Mouse (Mus musculus) stomach, embryonic 15.5 days (tissue): ENCODE results near the gene Slc30a9. TPM values are rescaled to one million over a fixed set of nuclear protein-coding genes. Genes with fewer than 3 reads are reported as not detected.

ENCODE experiments used
- ATAC-seq: fragments of 200-750 bp; cut with Nextera tagmentation; 2 replicates; pipeline ENCODE4 v1.8.0; 2017; ENCODE audit warnings: low read depth, moderate number of reproducible peaks, moderate TSS enrichment; ENCODE audit not compliant: insufficient read depth, low FRiP score
- H3K27ac ChIP-seq: fragments of 300-500 bp; sonication (generic); 2 replicates; pipeline ENCODE4 v1.5.1; 2015; ENCODE audit warnings: mild to moderate bottlenecking, inconsistent platforms
- H3K27me3 ChIP-seq: fragments of 300-500 bp; sonication (generic); replicated peaks from 2 replicates; pipeline ENCODE4 v1.6.1; 2015; ENCODE audit warnings: inconsistent platforms
- H3K36me3 ChIP-seq: fragments of 300-500 bp; sonication (generic); 2 replicates; pipeline ENCODE4 v1.6.1; 2015; ENCODE audit warnings: inconsistent platforms
- H3K4me1 ChIP-seq: fragments of 300-500 bp; sonication (generic); 2 replicates; pipeline ENCODE4 v1.6.1; 2015; ENCODE audit warnings: inconsistent platforms
- H3K4me2 ChIP-seq: fragments of 300-500 bp; sonication (generic); 2 replicates; pipeline ENCODE4 v1.6.1; 2015; ENCODE audit warnings: mild to moderate bottlenecking, inconsistent platforms
- H3K4me3 ChIP-seq: fragments of 300-500 bp; sonication (generic); replicated peaks from 2 replicates; pipeline ENCODE4 v1.5.1; 2015; ENCODE audit warnings: inconsistent platforms
- H3K9ac ChIP-seq: fragments of 300-500 bp; sonication (generic); 2 replicates; pipeline ENCODE4 v1.6.1; 2015; ENCODE audit warnings: inconsistent platforms
- H3K9me3 ChIP-seq: fragments of 300-500 bp; sonication (generic); 2 replicates; pipeline ENCODE4 v1.6.1; 2016; ENCODE audit warnings: inconsistent platforms
- WGBS: fragments of 180-500 bp; shearing (Covaris S2); methylation state at CpG from one replicate; pipeline ENCODE4 v1.1.7; 2015; 5-methylcytosine and 5-hydroxymethylcytosine counted together
- polyA plus RNA-seq: library from polyadenylated mRNA; unstranded; fragments of >200 nt; fragmentation: Nextera tagmentation; extraction: Ambion mirVana; gene quantifications from 2 replicates; pipeline ENCODE4 v1.2.1, GENCODE M21; 2015

Gene Slc30a9
- polyA plus RNA-seq, 1 experiment from 2014 or later = 88.2 TPM

DNA sequence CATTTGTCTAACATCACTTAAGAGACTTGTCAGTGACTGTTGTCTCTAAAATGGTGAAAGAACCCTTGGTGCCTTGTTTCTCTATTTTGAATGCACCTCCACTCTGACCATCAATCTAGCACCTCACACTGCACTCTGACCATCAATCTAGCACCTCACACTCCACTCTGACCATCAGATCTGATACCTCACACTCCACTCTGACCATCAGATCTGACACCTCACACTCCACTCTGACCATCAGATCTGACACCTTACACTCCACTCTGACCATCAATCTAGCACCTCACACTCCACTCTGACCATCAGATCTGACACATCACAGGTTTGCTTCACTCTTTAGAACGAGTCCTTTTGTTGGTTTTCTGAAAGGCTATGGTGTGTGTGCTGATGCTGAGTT is 17.3 kb downstream of the Slc30a9 start:
- no peaks in the 10 kb centered on the region for H3K9me3 ChIP-seq
- no peaks in the 10 kb centered on the region for H3K27me3 ChIP-seq
- no peaks in the 10 kb centered on the region for H3K36me3 ChIP-seq
- WGBS = 52% methylated on average over 1 of the region's 1 CpGs
- H3K9ac ChIP-seq = no peak overlapping the region
- H3K4me3 ChIP-seq = no peak overlapping the region
- H3K27ac ChIP-seq = no peak overlapping the region
- no peaks in the 10 kb centered on the region for H3K4me1 ChIP-seq
- no peak overlapping the region for H3K4me2 ChIP-seq
- no peak for ATAC-seq

DNA sequence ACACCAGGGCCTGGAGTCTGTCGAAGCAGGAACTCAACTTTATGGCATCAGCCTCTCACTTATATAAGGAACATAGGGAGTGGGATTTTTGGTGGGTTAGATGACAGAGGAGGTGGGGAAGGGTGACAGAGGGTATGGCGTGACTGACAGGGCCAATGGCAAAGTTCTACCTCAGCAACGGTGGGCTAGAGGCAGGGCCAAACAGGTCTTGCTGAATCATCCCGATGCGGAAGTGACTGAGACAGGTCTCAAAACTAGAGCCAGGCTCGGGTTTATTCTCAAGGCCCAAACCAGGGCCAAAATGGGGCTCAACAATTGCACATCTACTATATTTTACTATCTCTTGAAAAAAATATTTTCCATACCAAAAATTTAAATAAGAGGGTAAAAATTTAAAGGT is 34.1 kb downstream of the Slc30a9 start:
- no peaks in the 10 kb centered on the region for H3K27me3 ChIP-seq
- 91% methylated on average over 6 of the region's 6 CpGs for WGBS
- no peak overlapping the region for H3K9ac ChIP-seq
- no peak overlapping the region for H3K27ac ChIP-seq
- no peak overlapping the region for H3K4me3 ChIP-seq
- H3K4me2 ChIP-seq = no peak overlapping the region
- ATAC-seq = no peak
- peaks cover 7% of the 10 kb centered on the region for H3K36me3 ChIP-seq
- no peaks in the 10 kb centered on the region for H3K9me3 ChIP-seq
- H3K4me1 ChIP-seq = no peaks in the 10 kb centered on the region

GRCm38 (mm10) chr5:67347060-67347459 is 40.3 kb downstream of the Slc30a9 start:
- peaks cover 18% of the 10 kb centered on the region for H3K36me3 ChIP-seq
- no peaks in the 10 kb centered on the region for H3K9me3 ChIP-seq
- no peaks in the 10 kb centered on the region for H3K27me3 ChIP-seq
- no peak overlapping the region for H3K4me2 ChIP-seq
- H3K9ac ChIP-seq = no peak overlapping the region
- ATAC-seq = no peak
- no peak overlapping the region for H3K4me3 ChIP-seq
- H3K4me1 ChIP-seq = no peaks in the 10 kb centered on the region
- H3K27ac ChIP-seq = no peak overlapping the region
- WGBS = 85% methylated on average over 2 of the region's 2 CpGs

DNA sequence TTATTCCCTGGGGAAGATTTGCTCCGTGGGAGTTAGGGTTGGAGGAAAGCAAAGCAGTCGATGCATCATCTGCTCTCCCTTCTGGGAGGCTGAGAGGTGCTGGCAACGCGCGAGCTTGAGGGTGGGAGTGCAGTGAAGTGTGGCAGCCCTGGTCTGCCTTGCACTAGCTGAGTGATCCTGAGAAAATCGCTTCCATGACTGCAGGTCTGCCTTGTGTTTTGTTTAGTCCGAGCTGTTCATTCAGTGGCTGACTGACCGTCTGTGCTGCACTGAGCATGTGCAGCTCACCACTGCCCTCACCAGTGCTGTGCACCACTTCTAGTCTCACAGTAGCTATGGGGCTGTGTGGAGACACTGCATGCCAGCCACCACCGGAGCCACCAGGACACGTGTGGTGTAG is 42.2 kb downstream of the Slc30a9 start:
- Histone ChIP-seq H3K27ac (no peak overlapping the region), H3K4me1 (no peaks in the 10 kb centered on the region), H3K9ac (no peak overlapping the region), H3K4me2 (no peak overlapping the region), H3K9me3 (no peaks in the 10 kb centered on the region), H3K27me3 (no peaks in the 10 kb centered on the region), H3K36me3 (peaks cover 15% of the 10 kb centered on the region), H3K4me3 (no peak overlapping the region)
- 73% methylated on average over 10 of the region's 10 CpGs for whole genome bisulfite sequencing
- no peak for ATAC-seq

DNA sequence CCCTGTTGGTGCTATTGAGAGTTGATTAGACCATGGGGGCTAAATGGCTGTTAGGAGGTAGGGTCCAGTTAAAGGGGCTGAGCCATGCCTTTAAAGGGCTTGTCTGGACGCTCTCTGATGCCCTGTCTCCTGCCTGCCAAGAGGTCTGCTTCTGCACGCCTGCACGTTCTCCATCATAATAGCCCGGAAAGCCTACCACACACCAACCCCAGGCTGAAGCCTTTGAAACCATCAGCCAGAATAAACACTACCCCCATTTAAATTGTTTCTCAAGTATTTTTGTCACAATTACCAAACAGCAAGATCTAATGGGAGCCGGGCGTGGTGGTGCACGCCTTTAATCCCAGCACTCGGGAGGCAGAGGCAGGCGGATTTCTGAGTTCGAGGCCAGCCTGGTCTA is 55.6 kb downstream of the Slc30a9 start:
- no peak for ATAC-seq
- H3K9ac ChIP-seq = no peak overlapping the region
- WGBS = 93% methylated on average over 10 of the region's 10 CpGs
- H3K36me3 ChIP-seq = no peaks in the 10 kb centered on the region
- H3K4me2 ChIP-seq = no peak overlapping the region
- H3K27me3 ChIP-seq = no peaks in the 10 kb centered on the region
- H3K9me3 ChIP-seq = no peaks in the 10 kb centered on the region
- no peaks in the 10 kb centered on the region for H3K4me1 ChIP-seq
- no peak overlapping the region for H3K27ac ChIP-seq
- H3K4me3 ChIP-seq = no peak overlapping the region

GRCm38 (mm10) chr5:67362931-67363330 is 56.2 kb downstream of the Slc30a9 start:
- ATAC-seq = no peak
- Histone ChIP-seq H3K4me2 (no peak overlapping the region), H3K9ac (no peak overlapping the region), H3K27me3 (no peaks in the 10 kb centered on the region), H3K9me3 (no peaks in the 10 kb centered on the region), H3K4me1 (no peaks in the 10 kb centered on the region), H3K4me3 (no peak overlapping the region), H3K27ac (no peak overlapping the region), H3K36me3 (no peaks in the 10 kb centered on the region)
- WGBS = 61% methylated on average over 2 of the region's 2 CpGs

DNA sequence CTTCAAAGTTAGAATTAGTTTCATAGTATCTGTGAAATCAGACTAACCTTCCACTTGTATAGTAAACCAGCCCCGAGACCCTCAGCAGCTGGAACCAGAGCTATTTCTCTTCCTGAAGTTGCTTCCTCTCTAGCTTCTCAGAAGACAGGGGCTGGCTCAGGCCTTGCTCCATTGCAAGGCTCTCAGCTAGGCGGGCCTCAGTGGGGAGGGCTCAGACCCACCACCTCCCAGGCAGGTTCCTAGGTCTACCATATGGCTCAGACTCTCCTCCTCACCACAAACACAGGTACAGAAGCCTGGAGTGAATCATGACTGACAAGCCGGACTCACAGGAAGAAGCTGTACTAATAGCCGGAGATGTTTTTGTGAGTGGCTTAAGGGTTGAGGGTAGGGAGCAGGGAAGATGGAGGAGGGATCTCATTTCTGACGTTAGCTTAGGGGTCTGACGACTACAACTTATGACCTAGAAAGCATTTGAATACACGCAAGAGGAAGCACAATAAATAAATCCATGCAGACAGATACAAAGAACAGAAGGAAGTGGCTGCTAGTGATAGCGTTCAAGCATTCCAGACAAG is 70.4 kb downstream of the Slc30a9 start:
- H3K9ac ChIP-seq = no peak overlapping the region
- H3K36me3 ChIP-seq = no peaks in the 10 kb centered on the region
- H3K27me3 ChIP-seq = no peaks in the 10 kb centered on the region
- 55% methylated on average over 8 of the region's 8 CpGs for WGBS
- H3K4me3 ChIP-seq = no peak overlapping the region
- no peak overlapping the region for H3K4me2 ChIP-seq
- no peak for ATAC-seq
- H3K27ac ChIP-seq = no peak overlapping the region
- H3K9me3 ChIP-seq = no peaks in the 10 kb centered on the region
- no peaks in the 10 kb centered on the region for H3K4me1 ChIP-seq

GRCm38 (mm10) chr5:67381690-67382089 is 74.9 kb downstream of the Slc30a9 start:
- no peak overlapping the region for H3K27ac ChIP-seq
- ATAC-seq = no peak
- no peak overlapping the region for H3K9ac ChIP-seq
- H3K27me3 ChIP-seq = no peaks in the 10 kb centered on the region
- no peaks in the 10 kb centered on the region for H3K4me1 ChIP-seq
- H3K4me3 ChIP-seq = no peak overlapping the region
- no peak overlapping the region for H3K4me2 ChIP-seq
- WGBS = 85% methylated on average over 2 of the region's 2 CpGs
- H3K36me3 ChIP-seq = no peaks in the 10 kb centered on the region
- H3K9me3 ChIP-seq = no peaks in the 10 kb centered on the region

GRCm38 (mm10) chr5:67382556-67382955 is 75.8 kb downstream of the Slc30a9 start:
- 77% methylated on average over 7 of the region's 7 CpGs for whole genome bisulfite sequencing
- no peak for ATAC-seq

DNA sequence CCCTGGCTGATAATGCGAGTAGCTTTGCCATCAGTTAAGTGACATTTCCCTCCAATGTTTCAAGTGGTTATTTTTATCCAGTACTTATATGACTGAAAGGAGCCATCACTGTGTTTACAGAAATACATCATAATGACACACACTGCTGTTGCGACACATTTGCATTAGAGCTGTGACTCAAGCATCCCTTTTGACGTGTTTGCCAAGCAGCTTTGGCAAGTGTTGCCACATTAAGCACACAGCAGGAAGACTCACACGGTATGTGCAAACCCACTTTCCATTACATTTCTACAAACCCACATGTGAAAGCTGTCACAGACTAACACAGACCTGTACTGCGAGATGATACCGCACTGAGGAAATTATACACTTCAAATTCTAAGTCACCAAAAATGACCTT is 87.2 kb downstream of the Slc30a9 start:
- no peaks in the 10 kb centered on the region for H3K27me3 ChIP-seq
- ATAC-seq = no peak
- H3K9ac ChIP-seq = no peak overlapping the region
- H3K4me2 ChIP-seq = no peak overlapping the region
- H3K36me3 ChIP-seq = no peaks in the 10 kb centered on the region
- no peak overlapping the region for H3K4me3 ChIP-seq
- 76% methylated on average over 6 of the region's 6 CpGs for WGBS
- no peaks in the 10 kb centered on the region for H3K4me1 ChIP-seq
- no peak overlapping the region for H3K27ac ChIP-seq
- H3K9me3 ChIP-seq = no peaks in the 10 kb centered on the region

More at GRCm38 (mm10) chr5:67382556-67382955, 75.8 kb downstream of the Slc30a9 start:
- Histone ChIP-seq H3K9me3 (no peaks in the 10 kb centered on the region), H3K27me3 (no peaks in the 10 kb centered on the region), H3K4me1 (no peaks in the 10 kb centered on the region), H3K4me3 (no peak overlapping the region), H3K36me3 (no peaks in the 10 kb centered on the region), H3K9ac (no peak overlapping the region), H3K4me2 (no peak overlapping the region), H3K27ac (no peak overlapping the region)

GRCm38 (mm10) chr5:67395211-67395851 is 88.6 kb downstream of the Slc30a9 start:
- no peaks in the 10 kb centered on the region for H3K9me3 ChIP-seq
- H3K36me3 ChIP-seq = no peaks in the 10 kb centered on the region
- no peak overlapping the region for H3K9ac ChIP-seq
- whole genome bisulfite sequencing = 72% methylated on average over 11 of the region's 11 CpGs
- no peak for ATAC-seq
- no peak overlapping the region for H3K4me3 ChIP-seq
- H3K4me2 ChIP-seq = no peak overlapping the region
- H3K4me1 ChIP-seq = no peaks in the 10 kb centered on the region
- no peak overlapping the region for H3K27ac ChIP-seq
- no peaks in the 10 kb centered on the region for H3K27me3 ChIP-seq

DNA sequence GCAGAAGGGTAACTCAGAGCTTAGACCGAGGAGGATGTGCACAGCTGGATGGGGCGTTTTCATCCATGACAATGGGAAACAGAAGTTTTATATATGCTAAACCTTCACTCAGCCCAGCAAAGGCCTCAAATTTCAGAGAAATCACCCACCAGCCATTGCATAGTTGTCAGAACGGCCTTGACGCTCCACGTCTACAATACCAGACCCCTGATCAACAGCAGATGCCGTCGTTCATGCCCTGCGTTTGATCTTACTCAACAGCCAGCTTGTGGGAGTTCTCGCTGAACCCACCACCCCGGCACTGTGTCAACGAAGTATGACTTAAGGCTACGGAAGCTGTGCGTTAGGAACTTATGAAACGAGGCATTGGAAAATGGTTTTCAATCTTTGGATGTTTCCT is 90.4 kb downstream of the Slc30a9 start:
- no peak overlapping the region for H3K9ac ChIP-seq
- WGBS = 87% methylated on average over 14 of the region's 14 CpGs

More for the DNA sequence above, 90.4 kb downstream of the Slc30a9 start:
- no peak overlapping the region for H3K4me3 ChIP-seq
- H3K27me3 ChIP-seq = no peaks in the 10 kb centered on the region
- H3K9me3 ChIP-seq = no peaks in the 10 kb centered on the region
- no peak overlapping the region for H3K27ac ChIP-seq
- no peak for ATAC-seq
- no peaks in the 10 kb centered on the region for H3K36me3 ChIP-seq
- H3K4me1 ChIP-seq = no peaks in the 10 kb centered on the region
- H3K4me2 ChIP-seq = no peak overlapping the region
